Mouse (Mus musculus) brain, embryonic 14.5 days (tissue): ENCODE data around the gene Gm30302.

Experiments used
- CTCF ChIP-seq: fragments of 200-500 bp; IDR thresholded peaks from 2 replicates; pipeline ENCODE4 v1.5.1; 2012; ENCODE audit warnings: inconsistent platforms, mild to moderate bottlenecking, moderate library complexity, borderline replicate concordance; ENCODE audit not compliant: insufficient read depth, insufficient read length; ENCODE audit errors: extremely low read depth
- POLR2A ChIP-seq: fragments of 200-500 bp; IDR thresholded peaks from 2 replicates; pipeline ENCODE4 v1.6.1; 2012; ENCODE audit warnings: mild to moderate bottlenecking, inconsistent platforms, borderline replicate concordance; ENCODE audit not compliant: poor library complexity, insufficient read depth, insufficient read length, severe bottlenecking; ENCODE audit errors: extremely low read depth

GRCm38 (mm10) chr13:49846751-49847150 is 48.0 kb upstream of the Gm30302 start:
- TF ChIP-seq CTCF: no peak
- TF ChIP-seq POLR2A: no peak
